Mouse (Mus musculus) thymus, adult 2 months (tissue): Measurements from ENCODE around the gene 1700015G11Rik.

Experiments
- CTCF ChIP-seq: fragments of 200-500 bp; IDR thresholded peaks from 2 replicates; pipeline ENCODE4 v1.5.1; 2012; ENCODE audit warnings: mild to moderate bottlenecking, control low read depth, low read length, moderate library complexity, borderline replicate concordance; ENCODE audit not compliant: control insufficient read depth, poor library complexity, insufficient read depth; ENCODE audit errors: extremely low read depth
- POLR2A ChIP-seq: fragments of 200-500 bp; IDR thresholded peaks from 2 replicates; pipeline ENCODE4 v1.6.1; 2012; ENCODE audit warnings: mild to moderate bottlenecking, low read length, control low read depth, moderate library complexity; ENCODE audit not compliant: control insufficient read depth, poor library complexity, insufficient read depth; ENCODE audit errors: extremely low read depth

GRCm38 (mm10) chr7:51967581-51967980, 47.9 kb downstream of the 1700015G11Rik start:
- TF ChIP-seq CTCF (no peak), POLR2A (no peak)
